Mouse (Mus musculus): ENCODE data around the gene Axin1.
"Not testable (repeated sequence)": the region's sequence is repeated elsewhere in the genome, so short reads cannot be mapped to it uniquely, and the experiment has no call there.

The Axin1 gene

GRCm38 (mm10) chr17:26119766-26120710 is 18.4 kb upstream of the Axin1 start:
- no peak for DNase-seq (ENCODE audit: low spot score)

- DNase-seq (ENCODE audit: low spot score), result peak; percentile 9
These were observed 15.9 kb upstream of the Axin1 start for GRCm38 (mm10) chr17:26122431-26123140.

- peak; percentile 93 for DNase-seq (ENCODE audit: low spot score)
These were observed 15.2 kb upstream of the Axin1 start, which contains the start of gene Mrpl28 for GRCm38 (mm10) chr17:26123267-26123684. Gene Mrpl28 (plus strand): TSS chr17:26123500.

- no peak for DNase-seq (ENCODE audit: low spot score)
These were observed 13.9 kb upstream of the Axin1 start for GRCm38 (mm10) chr17:26124560-26124959.

GRCm38 (mm10) chr17:26125226-26125625 is 13.3 kb upstream of the Axin1 start:
- no peak for DNase-seq (ENCODE audit: low spot score)

GRCm38 (mm10) chr17:26131062-26131732 is 7.3 kb upstream of the Axin1 start:
- no peak for DNase-seq (ENCODE audit: low spot score)

GRCm38 (mm10) chr17:26131856-26132853 is 6.3 kb upstream of the Axin1 start:
- DNase-seq (ENCODE audit: low spot score), result no peak

- no peak for DNase-seq (ENCODE audit: low spot score)
These were observed 1.3 kb upstream of the Axin1 start for GRCm38 (mm10) chr17:26137106-26137750.

- no peak for DNase-seq (ENCODE audit: low spot score)
These were observed 747 bp upstream of the Axin1 start for GRCm38 (mm10) chr17:26137751-26138130.

GRCm38 (mm10) chr17:26138901-26139381 is 453 bp downstream of the Axin1 start:
- peak; percentile 81 for DNase-seq (ENCODE audit: low spot score)

GRCm38 (mm10) chr17:26142796-26143195 is 4.3 kb downstream of the Axin1 start:
- DNase-seq (ENCODE audit: low spot score), result no peak

- no peak for DNase-seq (ENCODE audit: low spot score)
These were observed 4.9 kb downstream of the Axin1 start for GRCm38 (mm10) chr17:26143386-26143785.

- DNase-seq (ENCODE audit: low spot score), result no peak
These were observed 10.6 kb downstream of the Axin1 start for GRCm38 (mm10) chr17:26149056-26149455.

- DNase-seq (ENCODE audit: low spot score), result no peak
These were observed 13.6 kb downstream of the Axin1 start for GRCm38 (mm10) chr17:26151886-26152630.

GRCm38 (mm10) chr17:26162736-26163135 is 24.2 kb downstream of the Axin1 start:
- DNase-seq (ENCODE audit: low spot score), result no peak

GRCm38 (mm10) chr17:26168039-26168438 is 29.6 kb downstream of the Axin1 start:
- no peak for DNase-seq (ENCODE audit: low spot score)

- not testable (repeated sequence) for DNase-seq (ENCODE audit: low spot score)
These were observed 36.8 kb downstream of the Axin1 start for GRCm38 (mm10) chr17:26175248-26175647.

- no peak for DNase-seq (ENCODE audit: low spot score)
These were observed 40.1 kb downstream of the Axin1 start for GRCm38 (mm10) chr17:26178611-26179010.

GRCm38 (mm10) chr17:26181179-26181578 is 42.7 kb downstream of the Axin1 start:
- no peak for DNase-seq (ENCODE audit: low spot score)

- no peak for DNase-seq (ENCODE audit: low spot score)
These were observed 49.1 kb downstream of the Axin1 start for GRCm38 (mm10) chr17:26187592-26187991.

Measured in testis, postnatal 14 days (tissue).